Mouse (Mus musculus): ENCODE data around the gene Ch25h.

- no peak for TF ChIP-seq CTCF (IDR thresholded peaks at IDR 0.05; ENCODE audit: borderline replicate concordance, extremely low read depth, insufficient read depth, insufficient read length)
- no peak for TF ChIP-seq POLR2A (IDR thresholded peaks at IDR 0.05; ENCODE audit: borderline replicate concordance, extremely low read depth, insufficient read depth, insufficient read length, poor library complexity, severe bottlenecking)
Measured at GRCm38 (mm10) chr19:34521361-34521760, 46.4 kb upstream of the Ch25h start.

Data from brain, embryonic 14.5 days (tissue).